Mouse (Mus musculus) limb, embryonic 11.5 days (tissue): Measurements from ENCODE around the gene Fkbp2. TPM values are rescaled to one million over a fixed set of nuclear protein-coding genes. Genes with fewer than 3 reads are reported as not detected.
A peak's percentile ranks its signal among the peaks of the same experiment; 100 is the strongest.

Experiments
- ATAC-seq: fragments of 200-750 bp; cut with Nextera tagmentation; 2 replicates; pipeline ENCODE4 v1.8.0; 2017; ENCODE audit warnings: low read depth; ENCODE audit not compliant: insufficient number of reproducible peaks, low FRiP score, low TSS enrichment
- DNase-seq: peaks from one replicate; pipeline ENCODE4 v3.0.0-alpha.2; 2015; ENCODE audit warnings: low spot score
- H3K27ac ChIP-seq: fragments of 300-500 bp; sonication (generic); replicated peaks from 2 replicates; pipeline ENCODE4 v1.5.1; 2014; ENCODE audit warnings: low read depth, mild to moderate bottlenecking, low read length
- H3K27me3 ChIP-seq: fragments of 300-500 bp; sonication (generic); 2 replicates; pipeline ENCODE4 v1.6.1; 2014; ENCODE audit warnings: mild to moderate bottlenecking, low read length, mixed read lengths; ENCODE audit not compliant: control insufficient read depth, insufficient read depth
- H3K36me3 ChIP-seq: fragments of 300-500 bp; sonication (generic); 2 replicates; pipeline ENCODE4 v1.6.1; 2014; ENCODE audit warnings: mild to moderate bottlenecking, low read length, moderate library complexity, mixed read lengths; ENCODE audit not compliant: control insufficient read depth, insufficient read depth
- H3K4me1 ChIP-seq: fragments of 300-500 bp; sonication (generic); 2 replicates; pipeline ENCODE4 v1.6.1; 2014; ENCODE audit warnings: low read length, mixed read lengths; ENCODE audit not compliant: control insufficient read depth, insufficient read depth
- H3K4me2 ChIP-seq: fragments of 300-500 bp; sonication (generic); 2 replicates; pipeline ENCODE4 v1.6.1; 2014; ENCODE audit warnings: low read depth, mild to moderate bottlenecking, moderate library complexity; ENCODE audit not compliant: severe bottlenecking
- H3K4me3 ChIP-seq: fragments of 300-500 bp; sonication (generic); 2 replicates; pipeline ENCODE4 v1.5.1; 2014; ENCODE audit warnings: low read depth, low read length
- H3K9ac ChIP-seq: fragments of 300-500 bp; sonication (generic); 2 replicates; pipeline ENCODE4 v1.6.1; 2014; ENCODE audit warnings: mild to moderate bottlenecking, low read length
- H3K9me3 ChIP-seq: fragments of 300-500 bp; sonication (generic); 2 replicates; pipeline ENCODE4 v1.6.1; 2016; ENCODE audit warnings: low read length; ENCODE audit not compliant: control insufficient read depth
- WGBS: fragments of 180-500 bp; shearing (Covaris S2); extraction: QIAGEN DNeasy Blood & Tissue Kit; methylation state at CpG from one replicate; pipeline ENCODE4 v1.1.7; 2014; 5-methylcytosine and 5-hydroxymethylcytosine counted together
- polyA plus RNA-seq: library from polyadenylated mRNA; unstranded; fragments of >200 nt; fragmentation: Nextera tagmentation; extraction: Ambion mirVana; gene quantifications from 2 replicates; pipeline ENCODE4 v1.2.1, GENCODE M21; 2014

Fkbp2 gene
- polyA plus RNA-seq, 1 experiment from 2014 or later, result 70.9 TPM

DNA sequence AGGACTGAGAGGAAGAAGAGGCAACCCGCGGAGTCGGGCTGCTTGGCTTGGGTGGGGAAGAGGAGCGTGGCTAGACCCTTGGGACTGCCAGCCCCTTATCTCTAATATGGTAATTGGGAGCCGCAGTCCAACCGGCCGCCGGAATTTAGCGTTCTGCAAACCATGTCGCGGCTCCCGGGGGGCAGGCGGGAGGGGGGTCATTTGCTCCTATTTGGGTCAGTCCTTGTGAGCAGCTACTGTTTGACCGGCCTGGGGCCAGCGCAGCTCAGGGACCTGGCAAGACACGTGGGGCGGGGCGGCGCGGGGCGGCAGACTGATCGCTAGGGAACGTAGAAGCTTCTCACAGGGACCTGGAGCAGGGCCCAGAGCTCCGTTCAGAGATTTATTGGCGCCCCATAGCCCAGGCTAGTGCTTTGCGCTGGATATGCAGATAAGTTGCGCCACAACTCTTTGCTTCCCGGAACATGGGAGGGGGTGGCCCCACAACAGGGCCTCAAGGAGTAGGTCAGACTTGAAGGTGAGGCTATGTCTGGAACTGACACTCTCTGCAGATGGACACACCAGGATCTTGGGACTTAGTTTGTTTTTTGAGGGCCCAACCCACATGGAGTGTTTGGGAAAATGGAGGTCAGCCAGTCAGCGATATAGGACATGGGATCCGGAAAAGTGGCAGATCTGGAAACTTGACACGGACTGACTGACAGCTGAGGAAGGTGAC lies 28.1 kb downstream of the Fkbp2 start:
- peaks cover 5% of the 10 kb centered on the region; the same call in 1 of the 2 replicates for H3K36me3 ChIP-seq
- 3% methylated on average over 31 of the region's 31 CpGs for WGBS
- H3K27ac ChIP-seq, result peak overlapping the region; percentile 90
- ATAC-seq, result 0 out of 2 replicates have a peak, but pooled peaks have one; percentile 4
- peak overlapping the region; percentile 63 for H3K4me3 ChIP-seq
- DNase-seq, result peak; percentile 66
- peak overlapping the region; percentile 84 for H3K9ac ChIP-seq
- H3K27me3 ChIP-seq, result no peaks in the 10 kb centered on the region
- peak overlapping the region; percentile 79 for H3K4me2 ChIP-seq
- no peaks in the 10 kb centered on the region for H3K9me3 ChIP-seq
- H3K4me1 ChIP-seq, result peaks cover 9% of the 10 kb centered on the region; the same call in 1 of the 2 replicates

DNA sequence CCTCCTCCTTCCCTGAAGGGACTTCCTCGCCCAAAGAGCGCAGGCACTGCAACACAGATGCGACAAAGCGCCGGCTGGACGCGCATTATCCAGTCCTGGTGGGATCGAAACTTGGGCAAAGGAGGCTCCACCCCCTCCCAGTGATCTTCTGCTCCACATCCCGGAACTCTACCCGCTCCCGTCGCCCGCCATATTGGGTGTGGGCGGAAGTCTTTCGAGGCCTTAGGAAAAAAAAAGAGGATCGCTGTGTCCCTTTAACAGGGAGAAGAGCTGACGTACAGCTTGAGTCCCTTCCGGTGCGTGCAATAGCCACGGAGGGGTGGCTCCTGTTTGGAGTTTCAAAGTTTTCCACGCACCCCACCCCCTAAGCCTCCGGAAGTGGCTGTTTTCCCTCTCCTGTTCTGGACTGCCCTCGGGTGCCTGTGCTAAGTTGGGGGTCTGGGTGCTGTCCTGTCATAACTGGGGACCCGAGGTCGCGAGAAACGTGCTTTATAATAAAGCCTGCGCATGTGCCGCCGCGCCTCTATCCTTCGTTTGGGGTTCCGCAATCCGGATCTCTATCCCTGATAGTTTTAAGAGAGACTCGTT lies 28.8 kb downstream of the Fkbp2 start:
- Histone ChIP-seq H3K9me3 (no peaks in the 10 kb centered on the region), H3K9ac (peak overlapping the region; percentile 84), H3K27ac (peak overlapping the region; percentile 90), H3K4me1 (peaks cover 9% of the 10 kb centered on the region; the same call in 1 of the 2 replicates), H3K36me3 (peaks cover 5% of the 10 kb centered on the region; the same call in 1 of the 2 replicates), H3K27me3 (no peaks in the 10 kb centered on the region), H3K4me2 (peak overlapping the region; percentile 79), H3K4me3 (peak overlapping the region; percentile 63)
- ATAC-seq (peak; percentile 75), DNase-seq (peak; percentile 89)
- WGBS, result under 1% methylated on average over 35 of the region's 35 CpGs

DNA sequence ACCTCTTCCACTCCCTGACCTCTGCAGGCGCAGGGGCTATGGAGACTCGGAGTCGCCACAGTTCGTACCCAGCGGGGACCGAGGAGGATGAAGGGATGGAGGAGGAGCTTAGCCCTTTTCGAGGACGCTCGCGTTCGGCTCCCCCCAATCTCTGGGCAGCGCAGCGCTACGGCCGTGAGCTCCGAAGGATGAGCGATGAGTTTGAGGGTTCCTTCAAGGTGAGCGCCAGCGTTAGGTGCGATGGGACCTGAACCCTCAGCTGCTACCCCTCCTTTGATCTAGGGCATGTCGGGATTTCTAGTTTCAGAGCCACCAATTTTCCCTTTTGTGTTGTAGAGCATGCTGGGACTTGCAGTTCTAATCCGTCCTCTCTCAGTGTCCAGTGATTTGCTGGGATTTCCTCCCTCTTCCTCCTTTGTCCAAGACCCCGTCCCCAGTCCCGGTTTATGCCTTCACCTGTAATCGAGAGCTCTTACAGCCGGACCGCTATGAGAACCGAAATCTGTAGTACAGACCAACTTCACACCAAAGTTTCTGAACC lies 29.6 kb downstream of the Fkbp2 start:
- Histone ChIP-seq H3K9me3 (no peaks in the 10 kb centered on the region), H3K4me2 (peak overlapping the region; percentile 79), H3K27ac (peak overlapping the region; percentile 90), H3K36me3 (peaks cover 5% of the 10 kb centered on the region; the same call in 1 of the 2 replicates), H3K4me1 (peaks cover 9% of the 10 kb centered on the region; the same call in 1 of the 2 replicates), H3K9ac (peak overlapping the region; percentile 84), H3K4me3 (peak overlapping the region; percentile 63), H3K27me3 (no peaks in the 10 kb centered on the region)
- DNase-seq (peak; percentile 75), ATAC-seq (peak; percentile 15; the same call in 1 of the 2 replicates)
- under 1% methylated on average over 28 of the region's 28 CpGs for WGBS

DNA sequence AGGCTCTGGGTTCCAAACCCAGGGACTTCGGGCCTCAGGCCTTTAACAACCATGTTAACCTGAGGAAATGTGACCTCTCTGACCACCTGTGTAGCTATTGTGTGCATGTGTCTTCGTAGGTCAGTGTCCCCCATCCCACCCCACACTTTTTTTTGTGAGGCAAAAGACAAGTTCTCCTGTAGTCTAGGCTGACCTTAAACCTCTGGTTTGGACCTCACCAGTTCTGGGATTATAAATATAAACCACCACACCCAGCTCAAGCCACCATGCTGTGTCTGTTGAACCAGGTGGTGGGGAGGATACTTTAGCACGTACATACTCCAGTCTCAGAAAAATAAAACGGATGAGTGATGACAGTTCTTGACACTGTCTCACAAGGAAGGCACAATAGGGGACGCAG lies 30.4 kb downstream of the Fkbp2 start:
- Histone ChIP-seq H3K27me3 (no peaks in the 10 kb centered on the region), H3K4me1 (peaks cover 9% of the 10 kb centered on the region; the same call in 1 of the 2 replicates), H3K4me2 (peak overlapping the region; percentile 79), H3K27ac (no peak overlapping the region), H3K9me3 (no peaks in the 10 kb centered on the region), H3K9ac (no peak overlapping the region), H3K4me3 (0 out of 2 replicates have a peak overlapping the region, but pooled peaks have one; percentile 63), H3K36me3 (peaks cover 3% of the 10 kb centered on the region; the same call in 1 of the 2 replicates)
- 74% methylated on average over 5 of the region's 5 CpGs for WGBS
- DNase-seq (no peak), ATAC-seq (no peak)

DNA sequence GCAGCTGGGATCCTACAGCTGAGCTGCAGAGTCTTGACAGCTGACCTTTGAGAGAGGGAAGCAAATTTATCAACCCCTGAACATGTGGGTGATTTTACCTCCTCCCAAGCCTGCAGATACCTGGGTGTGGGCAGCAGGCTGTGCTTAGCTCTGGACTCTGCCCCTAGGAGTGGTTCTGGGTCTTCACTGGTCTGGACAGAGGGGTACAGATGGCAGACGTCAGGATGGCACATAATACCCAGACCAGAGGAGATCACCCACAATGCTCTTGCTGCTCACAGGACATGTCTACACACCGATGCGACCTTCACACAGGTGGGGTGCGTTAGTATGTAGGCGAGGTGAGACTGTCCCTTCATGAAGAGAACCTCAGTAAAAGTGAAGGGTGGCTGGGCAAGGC lies 30.8 kb downstream of the Fkbp2 start:
- no peak for ATAC-seq
- Histone ChIP-seq H3K4me3 (no peak overlapping the region), H3K9ac (no peak overlapping the region), H3K4me2 (no peak overlapping the region), H3K9me3 (no peaks in the 10 kb centered on the region), H3K27ac (no peak overlapping the region), H3K36me3 (no peaks in the 10 kb centered on the region), H3K27me3 (no peaks in the 10 kb centered on the region), H3K4me1 (peaks cover 9% of the 10 kb centered on the region; the same call in 1 of the 2 replicates)
- WGBS, result 94% methylated on average over 5 of the region's 5 CpGs
- no peak for DNase-seq

DNA sequence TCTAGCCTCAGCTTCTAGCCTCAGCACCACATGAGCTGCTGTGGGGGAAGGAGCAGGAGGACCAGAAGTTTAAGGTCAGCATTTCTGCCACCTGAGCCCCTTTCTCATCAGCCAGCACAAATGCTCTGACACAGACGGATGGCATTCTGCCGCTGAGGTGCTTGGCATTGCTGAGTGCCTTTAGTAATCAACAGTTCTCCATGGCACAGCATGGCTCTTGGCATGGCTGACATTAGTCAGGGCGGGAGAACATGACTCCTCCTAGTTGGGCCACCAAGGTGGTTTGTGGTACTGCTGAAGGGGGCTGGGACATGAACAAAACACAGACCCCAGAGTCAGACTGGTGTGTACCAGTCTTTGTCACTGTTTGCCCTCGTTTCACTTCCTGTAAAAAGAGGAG lies 32.1 kb downstream of the Fkbp2 start:
- H3K27me3 ChIP-seq, result no peaks in the 10 kb centered on the region
- peaks cover 9% of the 10 kb centered on the region; the same call in 1 of the 2 replicates for H3K4me1 ChIP-seq
- H3K27ac ChIP-seq, result no peak overlapping the region
- H3K9ac ChIP-seq, result no peak overlapping the region
- H3K9me3 ChIP-seq, result no peaks in the 10 kb centered on the region
- H3K4me2 ChIP-seq, result no peak overlapping the region
- DNase-seq (no peak), ATAC-seq (no peak)
- no peak overlapping the region for H3K4me3 ChIP-seq
- 88% methylated on average over 4 of the region's 4 CpGs for WGBS
- no peaks in the 10 kb centered on the region for H3K36me3 ChIP-seq

DNA sequence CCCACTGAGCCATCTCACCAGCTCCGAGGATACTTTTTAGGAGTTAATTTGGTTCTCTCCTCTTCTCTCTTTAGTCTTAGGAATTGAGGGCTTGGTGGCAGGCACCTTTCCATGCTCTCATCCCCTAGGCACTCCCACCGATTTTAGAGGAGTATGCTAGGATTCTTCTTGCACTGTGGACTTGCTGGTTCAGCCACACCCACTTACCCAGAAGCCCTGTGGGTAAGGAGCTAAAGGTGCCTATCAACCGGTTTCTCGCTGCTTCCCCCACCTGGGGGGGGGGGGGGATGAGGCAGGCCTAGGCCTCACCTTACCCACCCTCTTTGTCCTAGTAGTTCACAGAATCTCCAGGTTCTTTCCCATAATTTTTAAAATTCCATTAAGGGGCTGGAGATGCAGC lies 32.6 kb downstream of the Fkbp2 start:
- ATAC-seq (no peak), DNase-seq (no peak)
- no peak overlapping the region for H3K27ac ChIP-seq
- no peaks in the 10 kb centered on the region for H3K9me3 ChIP-seq
- no peaks in the 10 kb centered on the region for H3K36me3 ChIP-seq
- 63% methylated on average over 4 of the region's 4 CpGs for WGBS
- no peak overlapping the region for H3K4me3 ChIP-seq
- H3K4me2 ChIP-seq, result no peak overlapping the region
- H3K27me3 ChIP-seq, result no peaks in the 10 kb centered on the region
- peaks cover 12% of the 10 kb centered on the region for H3K4me1 ChIP-seq
- no peak overlapping the region for H3K9ac ChIP-seq

DNA sequence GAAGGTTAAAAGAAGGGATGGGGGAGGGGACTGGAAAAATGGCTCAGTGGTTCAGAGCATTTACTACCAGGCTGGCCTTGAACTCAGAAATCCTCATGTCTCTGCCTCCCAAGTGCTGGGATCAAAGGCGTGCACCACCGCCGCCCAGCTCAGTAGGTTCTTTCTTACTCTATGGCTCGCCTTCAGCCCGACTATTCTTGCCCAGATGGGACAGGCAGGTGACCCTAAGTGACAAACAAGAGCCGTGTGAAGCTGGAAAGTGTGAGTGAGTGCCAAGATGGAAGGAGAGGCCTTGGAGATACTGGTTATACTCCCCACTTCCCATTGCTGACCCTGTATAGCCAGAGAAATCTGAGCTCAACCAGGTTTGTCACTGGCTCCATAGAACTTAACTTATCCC lies 36.6 kb downstream of the Fkbp2 start:
- no peak overlapping the region for H3K4me2 ChIP-seq
- no peaks in the 10 kb centered on the region for H3K36me3 ChIP-seq
- H3K27ac ChIP-seq, result no peak overlapping the region
- DNase-seq (no peak), ATAC-seq (no peak)
- no peak overlapping the region for H3K9ac ChIP-seq
- no peaks in the 10 kb centered on the region for H3K27me3 ChIP-seq
- H3K4me1 ChIP-seq, result peaks cover 13% of the 10 kb centered on the region
- no peak overlapping the region for H3K4me3 ChIP-seq
- H3K9me3 ChIP-seq, result no peaks in the 10 kb centered on the region
- 88% methylated on average over 6 of the region's 6 CpGs for WGBS
